Mouse (Mus musculus) urinary bladder, postnatal 4 days (tissue): ENCODE results near the gene Fads1.

Experiments used
- DNase-seq, 2 experiments: peaks; one replicate each; pipeline ENCODE4 v3.0.0; 2021 to 2022; ENCODE audit warnings: low spot score in 2 of 2

Fads1 gene

DNA sequence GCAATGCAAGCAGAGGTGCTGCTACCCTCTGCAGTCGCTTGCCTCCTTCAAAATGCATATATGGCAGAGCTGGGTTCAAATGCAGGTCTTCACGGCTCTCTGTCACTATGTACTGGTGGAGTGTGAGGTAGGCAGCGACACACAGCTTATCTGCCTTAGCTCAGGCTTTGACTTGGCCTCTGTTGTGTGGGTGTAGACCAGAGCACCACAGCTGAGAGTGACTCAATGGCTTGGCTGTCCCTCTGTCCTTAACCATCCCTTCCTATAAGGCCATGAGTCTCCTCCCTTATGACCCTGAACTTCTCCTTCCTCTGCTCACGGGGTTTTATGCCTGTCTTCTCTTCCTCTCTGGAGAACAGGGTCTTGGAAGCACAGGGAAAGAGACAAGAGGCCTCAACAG, 28.2 kb downstream of the Fads1 start:
- DNase-seq: no peak

DNA sequence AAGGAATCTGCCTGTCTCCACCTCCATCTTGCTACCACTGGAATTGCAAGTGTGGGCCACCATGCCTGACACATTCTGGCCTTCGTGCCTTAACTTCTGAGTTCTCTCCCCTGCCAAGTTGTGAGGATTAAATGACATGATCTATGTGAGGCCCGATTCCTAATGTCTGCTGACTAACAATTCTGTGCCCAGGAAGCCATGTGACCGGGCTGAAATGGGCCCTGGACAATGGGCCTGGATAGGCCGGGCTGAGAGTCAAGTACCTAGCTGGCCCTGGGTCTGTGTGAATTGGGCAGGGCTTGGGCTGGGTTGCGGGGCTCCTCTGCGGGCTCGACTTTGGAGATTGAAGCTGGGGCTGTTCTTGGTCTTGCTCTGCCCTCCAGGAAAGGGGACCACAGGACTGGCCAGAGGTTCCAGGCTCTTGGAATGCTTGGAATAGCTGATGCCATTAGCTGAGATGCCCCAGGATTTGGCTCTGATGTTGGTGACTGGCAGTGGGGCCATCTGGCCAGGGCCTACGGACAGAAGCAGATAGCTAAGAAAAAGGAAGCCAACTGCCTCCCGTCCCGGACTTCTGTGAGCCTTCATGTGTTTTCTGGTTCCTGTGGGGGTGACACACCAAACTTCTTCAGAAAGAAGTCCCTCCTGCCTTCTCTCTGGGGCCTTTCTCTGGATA, 31.2 kb downstream of the Fads1 start:
- DNase-seq: no peak

GRCm38 (mm10) chr19:10216101-10216500, 33.4 kb downstream of the Fads1 start:
- DNase-seq: no peak

- no peak for DNase-seq
These were observed 36.4 kb downstream of the Fads1 start for GRCm38 (mm10) chr19:10219108-10219507.

- no peak for DNase-seq
These were observed 36.9 kb downstream of the Fads1 start for GRCm38 (mm10) chr19:10219593-10219992.

- DNase-seq: no peak
These were observed 38.9 kb downstream of the Fads1 start for GRCm38 (mm10) chr19:10221585-10221984.

GRCm38 (mm10) chr19:10222656-10223055, 40.0 kb downstream of the Fads1 start:
- DNase-seq: no peak

- no peak for DNase-seq
These were observed 40.9 kb downstream of the Fads1 start for GRCm38 (mm10) chr19:10223561-10223960.

DNA sequence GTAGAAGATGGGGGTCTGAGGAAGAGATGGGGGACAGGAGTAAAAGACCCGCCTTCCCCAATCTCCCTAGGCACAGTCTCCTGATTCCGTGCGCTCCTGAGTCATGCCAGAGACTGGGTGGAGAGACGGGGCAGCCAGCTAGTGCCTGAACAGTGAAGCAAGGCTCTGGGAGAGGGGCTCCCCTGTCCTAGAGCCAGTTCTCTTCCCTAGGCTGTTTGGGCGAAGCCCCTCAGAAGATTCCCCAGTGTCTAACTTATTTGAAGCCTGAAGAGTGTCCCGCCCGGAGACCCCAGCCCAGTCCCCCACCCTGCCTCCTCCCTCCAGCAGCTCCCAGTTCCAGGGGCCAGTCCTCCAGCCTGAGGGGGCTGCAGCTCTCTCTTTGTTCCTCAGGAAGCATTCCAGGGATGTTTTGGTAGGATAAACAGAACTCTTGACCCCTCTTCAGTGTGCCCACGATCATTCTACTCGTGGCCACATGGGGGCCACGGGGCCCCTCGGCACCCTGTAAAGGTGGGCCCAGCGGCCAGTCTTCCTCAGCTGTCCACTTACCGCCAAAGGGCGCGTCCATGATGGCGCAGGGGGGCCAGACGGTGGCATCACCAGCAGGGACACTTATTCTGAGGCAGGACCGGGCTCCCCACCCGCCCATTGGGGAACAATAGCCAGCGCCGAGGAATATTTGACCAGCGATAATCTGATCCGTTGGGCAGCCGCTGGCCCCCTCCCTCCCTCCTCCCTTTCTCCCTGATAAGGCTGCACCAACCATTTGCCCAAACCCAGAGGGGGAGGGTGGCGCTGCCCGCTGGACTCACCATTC, 42.2 kb downstream of the Fads1 start:
- no peak for DNase-seq

- DNase-seq: no peak
These were observed 43.1 kb downstream of the Fads1 start for GRCm38 (mm10) chr19:10225767-10226166.

DNA sequence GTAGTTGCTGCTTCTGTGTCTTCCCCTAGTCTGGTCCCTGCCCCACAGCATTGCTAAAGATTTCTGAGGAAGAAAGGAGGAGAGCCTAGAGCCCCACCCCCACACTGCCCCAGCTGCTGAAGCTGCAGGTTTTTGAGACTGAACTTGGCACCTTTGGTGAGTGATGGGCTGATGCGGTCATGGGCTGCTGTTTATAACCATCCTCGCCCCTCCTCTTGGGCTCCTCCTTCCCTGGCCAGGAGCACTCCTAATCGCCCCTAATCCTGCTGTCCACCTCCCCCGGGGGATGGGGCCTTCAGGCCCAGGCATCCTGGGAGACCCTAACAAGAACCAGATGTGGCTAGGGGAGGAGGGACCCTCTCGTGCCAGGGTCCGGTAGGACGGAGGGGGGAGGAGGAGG, 48.3 kb downstream of the Fads1 start:
- DNase-seq: no peak

DNA sequence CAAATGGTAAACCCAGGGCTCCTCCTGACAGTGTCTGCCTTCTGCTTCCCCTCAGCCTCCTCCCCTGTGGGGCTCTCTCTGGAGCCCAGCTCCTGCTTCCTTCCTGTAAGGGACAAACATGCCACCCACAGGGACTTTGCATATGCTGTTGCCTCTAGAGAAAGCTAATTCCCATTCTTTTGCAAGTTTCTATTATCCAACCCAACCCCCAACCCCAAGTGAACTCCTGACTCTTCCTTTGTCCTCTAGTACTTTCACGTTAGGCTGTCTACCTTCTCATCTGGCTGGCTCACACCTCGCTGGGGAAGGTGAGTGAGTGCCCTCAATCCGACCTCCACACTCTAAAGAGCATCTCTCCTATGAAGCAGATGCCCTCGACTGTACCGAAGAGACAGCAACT, 49.2 kb downstream of the Fads1 start:
- DNase-seq: no peak

- DNase-seq: no peak
These were observed 49.8 kb downstream of the Fads1 start for GRCm38 (mm10) chr19:10232327-10233017.

- no peak for DNase-seq
These were observed 53.3 kb downstream of the Fads1 start for GRCm38 (mm10) chr19:10235784-10236565.

GRCm38 (mm10) chr19:10238477-10238876, 55.8 kb downstream of the Fads1 start:
- no peak for DNase-seq

DNA sequence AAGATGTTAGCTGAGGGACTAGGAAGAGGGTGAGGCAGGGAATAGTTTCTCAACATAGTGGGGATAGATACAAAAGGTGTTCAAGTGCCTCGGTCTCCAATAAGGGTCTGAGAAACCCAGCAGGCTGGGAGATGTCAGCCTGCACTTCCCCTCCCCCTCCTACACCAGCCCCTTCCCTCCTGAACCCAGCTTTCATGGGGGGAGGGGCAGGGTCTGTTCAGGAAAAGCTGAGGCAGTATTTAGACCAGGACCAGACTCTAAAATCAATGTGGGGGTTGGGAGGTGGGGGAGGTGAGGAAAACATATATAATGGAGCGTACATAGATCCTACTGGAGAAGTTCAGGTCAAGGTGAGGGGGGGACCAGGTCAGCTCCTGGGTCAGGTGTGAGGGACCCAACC, 56.7 kb downstream of the Fads1 start:
- no peak for DNase-seq

DNA sequence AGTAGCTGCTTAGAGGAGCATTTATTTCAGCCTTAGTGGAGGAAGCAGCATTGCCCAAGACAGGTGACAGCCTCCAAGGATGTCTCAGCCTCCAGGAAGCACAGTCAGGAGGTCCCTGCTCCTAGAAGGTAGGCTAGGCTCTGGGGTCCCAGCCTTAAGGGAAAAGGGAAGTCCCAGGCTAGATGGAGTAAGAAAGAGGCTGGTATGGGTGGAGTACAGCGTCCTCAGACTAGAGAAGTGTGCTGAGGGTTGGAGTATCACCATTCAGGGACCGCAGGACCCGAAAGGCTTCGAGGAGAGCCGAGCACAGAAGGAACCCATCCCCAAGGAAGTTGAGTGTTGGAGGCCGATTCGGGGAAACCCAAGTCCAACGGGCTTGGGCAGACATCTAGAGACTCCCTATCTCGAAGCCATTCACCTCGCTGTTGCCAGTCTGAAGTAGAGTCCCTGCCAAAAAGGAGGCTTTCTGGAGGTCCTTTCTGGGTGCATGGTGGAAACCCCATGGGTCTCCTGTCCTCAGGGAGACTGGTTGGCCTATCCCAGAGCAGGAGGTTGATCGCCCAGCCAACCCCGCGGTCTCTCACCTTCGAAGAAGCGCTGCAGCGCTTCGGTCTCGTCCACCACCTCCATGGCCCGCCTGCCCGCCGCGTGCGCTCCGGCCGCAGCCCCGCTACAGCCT, 57.4 kb downstream of the Fads1 start:
- DNase-seq: no peak

- peak; percentile 74 to 85 for DNase-seq
These were observed 58.1 kb downstream of the Fads1 start, which contains the start of gene Myrf for GRCm38 (mm10) chr19:10240654-10241305. TSS of gene Myrf (minus strand) at chr19:10240748.

DNA sequence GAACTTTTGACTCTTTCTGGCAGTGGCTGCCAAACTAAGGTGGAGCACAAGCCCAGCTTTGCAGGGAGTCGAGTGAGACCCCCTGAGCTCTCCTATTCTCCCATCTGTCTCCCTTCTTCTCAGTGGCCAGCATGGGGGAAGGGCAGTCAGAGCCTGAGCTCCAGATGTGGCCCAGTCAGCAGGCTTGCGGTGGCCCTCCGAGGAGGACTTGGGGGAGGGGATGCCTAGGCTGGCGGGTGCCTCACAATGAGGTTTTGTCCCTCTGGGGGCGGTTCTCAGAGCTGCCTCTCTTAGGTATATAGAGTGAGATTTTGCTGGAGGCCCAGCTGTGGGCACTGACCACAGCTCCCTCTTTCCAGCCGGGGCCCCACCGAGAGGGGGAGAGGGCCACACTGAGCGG, 60.2 kb downstream of the Fads1 start:
- no peak for DNase-seq

DNA sequence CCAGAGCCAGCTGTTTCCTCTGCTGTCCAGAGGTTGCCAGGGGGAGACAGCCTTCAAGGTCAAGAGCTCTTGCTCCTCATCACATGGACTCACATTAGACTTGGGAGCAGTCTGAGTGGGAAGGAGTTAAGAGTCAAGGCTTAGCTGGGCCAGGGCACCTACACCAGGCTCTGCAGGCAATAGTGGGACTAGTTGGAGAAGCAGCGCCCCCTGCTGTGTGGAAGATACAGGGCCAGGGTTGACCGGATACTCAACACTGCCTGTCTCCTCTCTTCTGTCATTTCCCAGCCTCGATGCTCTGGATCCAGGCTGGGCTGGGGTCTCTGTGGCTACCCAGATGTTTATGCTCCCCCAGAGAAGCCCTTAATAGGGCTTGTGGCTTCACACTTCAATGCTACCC, 61.5 kb downstream of the Fads1 start:
- DNase-seq: no peak
